Comparison of ENCODE assay signal across 24 mouse cellular contexts in the genomic region with DNA sequence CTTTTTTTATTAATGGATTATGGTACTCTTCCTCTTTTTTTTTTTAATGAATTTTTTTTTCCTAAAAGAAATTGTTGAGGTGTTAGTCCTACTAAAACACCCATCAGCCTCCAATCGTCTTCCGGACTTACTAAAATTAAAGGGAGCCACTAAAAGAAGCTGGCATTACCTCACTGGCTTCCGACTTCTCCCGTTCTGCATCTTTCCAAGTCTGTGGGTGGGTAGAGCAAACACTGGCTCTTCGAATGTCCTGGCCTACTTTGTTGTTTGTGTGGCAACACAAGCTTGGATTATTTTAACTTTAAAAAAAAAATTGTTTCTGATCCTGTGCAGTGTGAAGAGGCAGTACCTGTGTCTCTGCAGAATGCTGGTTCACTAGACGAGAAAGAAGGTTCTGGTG.
"Had no signal": no experiment of that assay in that cellular context is flagged by ENCODE, and none has a peak within 500 bp of the region (broad histone marks: within the 10 kb centered on the region; RNA-seq: fewer than 3 reads in every experiment).

No protein-coding gene starts in this region.

- ATAC-seq: forebrain, embryonic 16.5 days; hindbrain, embryonic 16.5 days; inflammation-experienced regulatory T-cells, adult 6 months; intestine, embryonic 15.5 days; intestine, postnatal 0 days had no signal

- H3K27ac ChIP-seq: heart, embryonic 10.5 days; hindbrain, embryonic 10.5 days; hindbrain, embryonic 12.5 days; hindbrain, embryonic 14.5 days; intestine, embryonic 15.5 days; limb, embryonic 10.5 days; limb, embryonic 12.5 days had no signal

- H3K4me3 ChIP-seq: gastrocnemius, adult 2 months; heart, embryonic 10.5 days; heart, embryonic 12.5 days; hindbrain, embryonic 10.5 days; hindbrain, embryonic 12.5 days; intestine, embryonic 15.5 days; limb, embryonic 10.5 days; limb, embryonic 12.5 days had no signal

- DNase-seq: gastrocnemius, adult 2 months; gastrocnemius, postnatal 10 days; gastrocnemius, postnatal 25 days; heart, adult 18-20 months; heart, postnatal 10 days; heart, postnatal 4 days; kidney, adult 18-20 months; kidney, adult 8-10 months; kidney, postnatal 10 days; kidney, postnatal 25 days; kidney, postnatal 4 days; layer of hippocampus, adult 9-11 months had no signal
